Mouse (Mus musculus) layer of hippocampus, adult 9-10 months (tissue): ENCODE data around the gene Sacm1l.
A peak's percentile ranks its signal among the peaks of the same experiment; 100 is the strongest.

Source experiments
- DNase-seq: peaks from one replicate; pipeline ENCODE4 v3.0.0; 2022; ENCODE audit warnings: low spot score

Sacm1l gene

GRCm38 (mm10) chr9:123529392-123530157, at the start of gene Sacm1l:
Gene Sacm1l, plus strand, starts transcription at chr9:123529759.
- peak; percentile 97 for DNase-seq

DNA sequence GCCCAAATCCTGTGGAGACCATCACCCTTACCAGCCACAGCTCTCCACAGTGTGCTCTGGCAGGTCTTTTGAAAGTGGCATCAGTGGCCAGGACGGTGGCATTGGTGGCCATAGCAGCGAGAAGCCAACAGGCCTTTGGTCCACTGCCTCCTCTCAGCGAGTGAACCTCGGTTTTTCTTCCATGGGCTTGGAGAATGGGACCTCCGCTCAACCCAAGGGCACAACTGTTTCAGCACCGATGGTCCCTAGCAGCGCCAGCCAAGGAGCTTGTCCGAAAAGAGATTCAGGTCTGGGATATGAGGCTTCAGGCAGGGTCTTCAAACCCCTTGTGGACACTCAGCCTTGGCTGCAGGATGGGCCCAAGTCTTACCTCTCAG, 49.7 kb upstream of the Sacm1l start:
- DNase-seq = no peak

DNA sequence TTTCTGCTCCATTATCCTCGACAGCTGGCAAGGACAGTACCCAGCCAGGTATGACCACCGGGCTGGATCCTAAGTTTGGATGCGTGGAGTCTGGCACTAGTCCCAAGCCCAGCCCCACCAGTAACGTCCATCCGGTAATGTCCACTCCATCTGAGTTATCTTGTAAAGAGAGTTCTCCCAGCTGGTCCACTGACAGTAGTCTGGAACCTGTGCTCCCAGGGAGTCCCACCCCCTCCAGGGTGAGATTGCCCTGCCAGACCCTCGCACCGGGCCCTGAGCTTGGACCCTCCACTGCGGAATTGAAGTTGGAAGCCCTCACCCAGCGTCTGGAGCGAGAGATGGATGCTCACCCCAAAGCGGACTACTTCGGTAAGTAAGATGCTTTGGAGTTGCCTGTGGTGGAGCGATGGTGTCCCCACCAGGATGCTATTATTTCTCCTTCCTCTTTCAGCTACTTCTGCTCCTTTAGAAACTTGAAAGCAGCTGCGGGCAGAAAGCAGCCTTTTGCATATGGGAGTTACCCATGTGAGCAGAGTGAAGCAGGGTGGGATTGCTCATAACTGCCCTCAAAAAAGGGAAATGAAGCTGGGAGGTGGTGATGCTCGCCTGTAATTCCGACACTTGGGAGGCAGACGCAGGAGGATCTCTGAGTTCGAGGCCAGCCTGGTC, 49.2 kb upstream of the Sacm1l start:
- DNase-seq = no peak

- DNase-seq = no peak
Measured at GRCm38 (mm10) chr9:123481136-123481535, 48.4 kb upstream of the Sacm1l start.

DNA sequence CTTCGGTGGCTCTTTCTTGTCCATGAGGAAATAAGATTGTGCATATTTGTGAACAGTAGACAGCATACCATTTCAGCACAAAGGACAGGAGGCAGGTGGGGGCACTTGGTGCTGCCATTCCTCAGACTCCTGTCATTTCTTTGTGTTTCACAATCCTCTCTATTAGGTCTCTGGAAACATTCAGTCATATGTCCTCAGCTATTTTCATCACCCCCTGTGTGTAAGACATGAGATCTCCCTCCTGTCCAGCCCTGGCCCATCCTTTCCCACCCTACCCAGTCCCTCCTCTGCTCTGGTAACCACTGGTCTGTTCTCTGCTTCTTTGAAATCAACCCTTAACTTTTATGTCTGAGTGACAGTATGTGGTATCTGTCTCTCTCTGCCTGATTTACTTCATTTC, 46.0 kb upstream of the Sacm1l start:
- no peak for DNase-seq

DNA sequence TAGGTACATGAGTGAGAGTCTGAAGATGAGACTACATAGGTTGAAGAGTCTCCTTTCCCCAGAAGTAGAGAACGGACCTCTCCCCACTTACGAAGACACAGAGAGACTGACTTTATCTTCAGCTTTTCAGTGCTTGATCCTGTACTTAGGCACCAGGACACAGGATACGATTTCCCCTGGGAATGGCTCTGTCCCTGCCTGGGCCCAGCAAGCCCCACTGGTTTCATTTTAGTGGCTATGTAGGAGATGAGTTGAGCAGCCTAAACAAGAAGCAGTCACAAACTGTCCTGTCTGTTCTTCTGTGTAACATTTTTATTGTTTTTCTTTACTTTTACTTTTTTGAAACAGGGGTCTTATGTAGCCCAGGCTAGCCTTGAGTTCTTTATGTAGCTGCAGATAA, 44.7 kb upstream of the Sacm1l start:
- no peak for DNase-seq

DNA sequence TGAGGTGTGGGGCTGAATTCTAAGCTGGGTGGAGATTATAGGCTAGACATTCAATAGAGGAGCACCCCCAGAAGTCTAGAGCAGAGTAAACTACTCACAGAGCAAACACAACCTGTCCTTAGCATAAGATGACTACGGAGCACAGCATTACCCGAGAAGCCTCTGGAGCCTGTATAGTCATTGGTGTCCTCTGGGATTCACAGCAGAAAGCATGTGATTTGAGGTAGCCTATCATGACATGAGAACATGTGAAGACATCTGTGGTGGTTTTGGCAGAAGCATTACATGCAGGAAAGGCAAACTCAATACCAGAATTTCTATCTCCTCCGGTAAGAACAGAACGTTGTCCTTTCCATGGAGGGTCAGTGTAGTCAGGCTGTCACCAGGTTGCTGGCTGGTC, 44.0 kb upstream of the Sacm1l start:
- DNase-seq = no peak

- DNase-seq = no peak
Measured at GRCm38 (mm10) chr9:123486635-123487034, 42.9 kb upstream of the Sacm1l start.

DNA sequence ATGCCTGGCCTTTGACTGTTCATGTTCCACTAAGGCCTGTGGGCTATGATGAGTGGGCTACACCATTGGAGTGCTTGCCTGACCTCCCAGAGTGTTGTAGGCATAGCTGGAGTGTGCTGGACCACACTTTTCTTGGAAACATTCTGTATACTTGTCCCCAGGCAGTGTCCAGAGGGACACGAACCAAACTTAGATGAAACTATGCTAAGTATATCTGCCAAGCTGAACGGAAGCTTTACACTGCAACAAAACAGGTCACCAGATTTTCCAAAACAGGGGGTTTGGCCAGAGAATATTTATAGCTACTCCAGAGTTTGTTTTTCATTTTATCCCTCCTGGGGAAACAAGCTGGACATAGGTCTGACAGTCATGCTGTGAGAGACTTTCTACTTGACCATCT, 40.5 kb upstream of the Sacm1l start:
- DNase-seq = no peak

- no peak for DNase-seq
Measured at GRCm38 (mm10) chr9:123489727-123490343, 39.7 kb upstream of the Sacm1l start.

DNA sequence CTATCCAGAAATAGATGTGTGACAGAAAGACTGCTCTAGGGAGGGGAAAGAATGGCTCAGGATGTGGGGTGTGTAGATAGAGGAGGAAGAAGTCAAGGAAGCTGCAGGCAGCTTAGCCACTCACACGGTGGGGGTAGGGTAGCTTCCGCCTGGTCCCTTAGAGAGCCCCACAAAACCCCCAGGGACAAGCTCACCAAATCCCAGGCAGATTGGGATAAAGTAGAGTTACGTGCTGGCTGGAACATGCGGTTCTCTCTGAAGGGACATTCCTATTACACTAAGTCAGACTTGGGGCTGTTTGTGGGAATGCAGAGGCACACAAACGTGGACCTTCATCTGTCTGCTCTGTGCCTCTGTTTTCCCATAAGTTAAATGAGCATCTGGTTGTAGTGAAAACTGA, 38.6 kb upstream of the Sacm1l start:
- DNase-seq = no peak

DNA sequence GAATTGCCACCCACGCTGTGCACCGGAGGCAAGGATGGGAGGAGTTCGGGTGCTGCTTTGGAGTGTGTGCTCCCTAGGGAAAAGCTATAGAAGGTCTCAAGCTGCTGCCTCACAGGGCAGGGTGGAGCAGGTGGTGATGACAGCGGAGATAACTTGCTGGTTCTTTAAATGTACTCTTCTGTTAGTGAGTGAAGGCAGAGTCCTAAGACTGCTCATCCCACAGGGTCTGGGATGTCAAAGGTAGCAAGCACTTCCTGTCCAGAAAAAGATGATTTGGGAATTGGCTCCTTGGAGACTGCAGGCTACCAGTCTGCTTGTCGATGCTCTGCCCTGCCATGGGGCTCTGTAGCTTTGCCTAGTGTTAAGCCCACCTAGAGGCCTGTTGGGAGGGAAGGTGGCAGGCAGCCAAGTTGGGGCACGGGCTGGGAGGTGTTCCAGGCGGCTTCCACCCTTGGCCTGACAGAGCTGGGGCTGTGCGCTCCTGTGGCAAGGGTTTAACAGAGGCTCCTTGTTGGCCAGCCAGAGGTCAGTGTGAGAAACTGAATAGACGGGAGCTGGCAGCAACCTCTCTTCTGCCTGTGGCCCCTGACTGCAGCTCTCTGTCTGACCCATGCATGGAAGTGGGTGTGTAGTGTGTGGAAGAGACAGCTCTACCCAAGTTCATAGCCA, 37.5 kb upstream of the Sacm1l start:
- DNase-seq = no peak

- no peak for DNase-seq
Measured at GRCm38 (mm10) chr9:123496665-123497064, 32.9 kb upstream of the Sacm1l start.

GRCm38 (mm10) chr9:123497906-123498305, 31.7 kb upstream of the Sacm1l start:
- no peak for DNase-seq

DNA sequence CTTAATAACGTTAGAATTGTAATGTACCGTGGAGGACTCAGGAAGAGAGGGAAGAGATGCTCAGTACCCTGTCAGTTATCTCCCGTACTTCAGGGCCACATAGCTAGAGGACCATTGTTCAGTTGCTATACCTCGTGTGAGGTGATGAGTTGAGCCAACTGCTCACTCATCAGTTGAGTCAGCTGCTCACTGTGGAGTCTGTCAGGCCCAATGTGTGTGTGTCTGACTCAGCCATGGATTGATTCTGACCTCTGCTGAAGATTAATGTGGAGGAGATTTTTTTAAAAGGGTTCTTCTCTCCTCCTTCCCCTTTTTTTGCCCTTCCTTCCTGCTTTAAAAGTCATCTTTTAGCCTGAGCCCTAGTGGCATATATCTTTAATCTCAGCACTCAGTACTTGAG, 29.1 kb upstream of the Sacm1l start:
- no peak for DNase-seq

DNA sequence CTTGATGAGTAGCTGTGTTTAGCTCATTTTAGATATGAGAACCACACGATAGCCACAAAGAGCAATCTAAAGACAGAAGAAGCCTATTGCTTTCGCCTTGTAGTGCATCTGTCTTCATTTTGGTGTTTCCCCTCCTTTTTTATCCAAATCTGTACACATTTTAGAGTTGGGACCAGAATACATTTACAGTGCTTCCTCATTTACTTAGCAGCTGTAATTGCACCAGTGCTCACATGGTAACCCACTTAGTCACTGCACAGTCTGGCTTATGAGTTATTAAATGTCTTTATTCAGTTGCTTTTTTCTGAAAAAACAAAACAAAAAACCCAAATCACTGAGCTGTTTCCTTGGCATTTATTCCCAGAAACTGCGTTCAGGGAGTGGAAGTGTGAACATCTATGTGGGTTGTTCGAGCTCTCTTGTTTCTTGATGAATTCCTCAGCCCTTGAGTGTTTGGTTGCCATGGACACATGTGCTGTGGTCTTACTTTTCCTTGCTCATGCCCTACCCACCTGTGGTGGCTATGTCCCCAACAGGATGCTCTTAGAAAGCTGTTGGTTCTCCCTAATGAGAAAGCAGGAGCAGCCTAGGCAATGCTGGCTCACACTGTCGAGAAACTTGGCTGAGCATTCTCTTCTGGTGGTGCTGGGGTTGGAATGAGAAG, 26.3 kb upstream of the Sacm1l start:
- no peak for DNase-seq

GRCm38 (mm10) chr9:123504325-123504724, 25.2 kb upstream of the Sacm1l start:
- DNase-seq = no peak

DNA sequence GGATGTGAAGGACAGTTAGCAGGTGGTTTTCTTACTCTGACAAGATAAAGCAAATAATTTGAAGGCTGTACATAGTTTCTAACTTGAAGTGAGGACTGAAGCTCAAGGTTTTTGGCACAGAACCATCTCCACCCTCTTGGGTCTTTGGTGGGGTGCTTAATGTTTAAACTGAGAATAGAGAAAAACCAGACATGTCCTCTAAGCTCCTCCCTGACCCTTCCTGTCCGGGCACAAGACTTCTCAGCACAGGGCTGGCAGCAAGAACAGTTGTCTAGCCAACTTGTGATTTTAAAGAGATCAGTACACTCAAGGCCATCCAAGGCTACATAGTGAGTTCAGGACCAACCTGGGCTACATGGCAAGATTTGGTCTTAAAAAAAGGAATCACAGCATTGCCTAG, 24.0 kb upstream of the Sacm1l start:
- no peak for DNase-seq

- DNase-seq = no peak
Measured at GRCm38 (mm10) chr9:123506270-123507146, 23.1 kb upstream of the Sacm1l start.

- DNase-seq = no peak
Measured at GRCm38 (mm10) chr9:123507380-123507779, 22.2 kb upstream of the Sacm1l start.

DNA sequence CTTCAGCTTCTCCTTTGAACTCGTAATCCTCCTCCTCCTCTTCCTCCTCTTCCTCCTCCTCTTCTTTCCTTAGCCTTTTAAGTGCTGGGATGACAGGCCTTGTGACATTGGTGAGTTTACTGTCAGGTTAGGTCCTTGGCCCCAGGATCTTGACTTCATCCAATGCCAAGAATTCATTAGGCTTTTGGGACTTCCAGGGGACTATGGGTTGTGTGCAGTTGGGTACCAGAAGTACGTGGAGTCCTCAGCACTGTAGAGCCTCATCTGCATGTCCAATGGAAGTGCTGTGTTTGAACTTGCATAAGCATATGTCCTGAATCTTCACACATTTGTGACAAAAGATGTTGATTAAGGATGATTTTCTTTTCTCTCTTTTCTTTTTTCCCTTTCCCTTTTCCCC, 20.6 kb upstream of the Sacm1l start:
- no peak for DNase-seq
